Mouse (Mus musculus) brain, embryonic 14.5 days (tissue): ENCODE measurements around the gene Mov10. TPM values are rescaled to one million over a fixed set of nuclear protein-coding genes. Genes with fewer than 3 reads are reported as not detected.
"Not testable (repeated sequence)": the region's sequence is repeated elsewhere in the genome, so short reads cannot be mapped to it uniquely, and the experiment has no call there.

ENCODE experiments used
- DNase-seq: peaks from one replicate; pipeline ENCODE4 v3.0.0-alpha.2; 2011; ENCODE audit warnings: low read depth
- CTCF ChIP-seq: fragments of 200-500 bp; IDR thresholded peaks from 2 replicates; pipeline ENCODE4 v1.5.1; 2012; ENCODE audit warnings: inconsistent platforms, mild to moderate bottlenecking, moderate library complexity, borderline replicate concordance; ENCODE audit not compliant: insufficient read depth, insufficient read length; ENCODE audit errors: extremely low read depth
- POLR2A ChIP-seq: fragments of 200-500 bp; IDR thresholded peaks from 2 replicates; pipeline ENCODE4 v1.6.1; 2012; ENCODE audit warnings: mild to moderate bottlenecking, inconsistent platforms, borderline replicate concordance; ENCODE audit not compliant: poor library complexity, insufficient read depth, insufficient read length, severe bottlenecking; ENCODE audit errors: extremely low read depth
- polyA plus RNA-seq: library from polyadenylated mRNA; depleted of rRNA; stranded (reverse); fragments of >200 nt; gene quantifications from 2 replicates; pipeline ENCODE4 v1.2.3, GENCODE M21; 2012; rRNA removed

The Mov10 gene
- polyA plus RNA-seq, 1 experiment, result 8.6 TPM

DNA sequence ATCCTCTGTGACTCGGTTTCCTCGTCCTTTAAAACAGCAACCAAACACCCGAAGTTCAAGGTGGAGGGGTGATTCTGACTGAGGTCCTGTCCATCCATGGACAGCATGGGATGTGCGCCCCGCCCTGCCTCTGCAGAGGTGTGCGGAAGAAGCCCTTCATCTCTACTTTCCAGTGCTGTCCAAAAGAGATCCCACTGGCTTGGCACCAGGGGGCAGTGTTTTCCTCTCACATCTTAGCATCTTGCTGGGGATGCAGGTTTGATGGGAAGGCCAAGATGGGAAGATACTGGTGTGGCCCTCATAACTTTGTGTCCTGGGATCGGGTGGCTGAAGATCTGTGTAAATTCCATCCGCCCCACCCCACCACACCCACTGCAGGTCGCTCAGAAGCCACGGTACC, 48.3 kb downstream of the Mov10 start:
- TF ChIP-seq CTCF, result peak; percentile 73; the same call in 1 of the 2 replicates
- no peak for TF ChIP-seq POLR2A
- DNase-seq, result peak; percentile 47

DNA sequence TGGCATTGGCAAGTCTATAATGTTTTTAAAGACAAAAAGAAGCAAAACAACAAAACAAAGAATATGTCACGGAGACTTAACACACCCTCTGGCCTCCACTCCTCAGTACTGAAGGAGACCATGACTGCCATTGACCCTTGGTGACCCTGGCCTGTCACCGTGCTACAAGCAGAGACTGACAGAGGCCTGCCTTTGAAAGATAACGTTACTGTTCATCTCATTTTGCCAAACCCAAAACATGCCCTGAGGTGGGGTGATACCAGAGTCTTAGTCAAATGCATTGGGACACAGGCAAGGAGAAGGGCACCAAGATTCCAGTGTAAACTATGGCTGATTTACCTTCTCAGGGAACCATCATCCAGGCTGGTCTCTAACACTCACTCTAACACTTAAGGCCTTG, 49.2 kb downstream of the Mov10 start:
- DNase-seq, result no peak
- TF ChIP-seq POLR2A (no peak), CTCF (no peak)

GRCm38 (mm10) chr3:104767716-104768115, 50.6 kb downstream of the Mov10 start:
- DNase-seq, result no peak
- no peak for TF ChIP-seq CTCF
- no peak for TF ChIP-seq POLR2A

- no peak for DNase-seq
- no peak for TF ChIP-seq POLR2A
- TF ChIP-seq CTCF, result no peak
These were observed 51.2 kb downstream of the Mov10 start for GRCm38 (mm10) chr3:104767141-104767540.

GRCm38 (mm10) chr3:104765021-104765420, 53.3 kb downstream of the Mov10 start:
- DNase-seq, result no peak
- TF ChIP-seq CTCF (peak; percentile 57; the same call in 1 of the 2 replicates), POLR2A (no peak)

GRCm38 (mm10) chr3:104762103-104762863, 56.1 kb downstream of the Mov10 start:
- not testable (repeated sequence) for DNase-seq

- TF ChIP-seq CTCF, result no peak
- no peak for TF ChIP-seq POLR2A
These were observed 59.5 kb downstream of the Mov10 start for GRCm38 (mm10) chr3:104758869-104759268.

GRCm38 (mm10) chr3:104758406-104758805, 60.0 kb downstream of the Mov10 start:
- DNase-seq, result peak; percentile 85
- TF ChIP-seq CTCF (peak; percentile 94), POLR2A (peak; percentile 10; the same call in 1 of the 2 replicates)

More at GRCm38 (mm10) chr3:104758869-104759268, 59.5 kb downstream of the Mov10 start:
- DNase-seq, result peak; percentile 15

GRCm38 (mm10) chr3:104752845-104753244, 65.5 kb downstream of the Mov10 start:
- DNase-seq, result not testable (repeated sequence)
- TF ChIP-seq CTCF, result peak; percentile 24; the same call in 1 of the 2 replicates

Other genes with a start within 250 kb of the Mov10 start
- 6.7 and 7.3 TPM in 2 replicates for gene Slc16a1, start 179.9 kb downstream of the Mov10 start, polyA plus RNA-seq
- 1.2 and 2.1 TPM in 2 replicates for gene Ppm1j, start 37.5 kb downstream of the Mov10 start, polyA plus RNA-seq
- gene Fam19a3, start 36.7 kb downstream of the Mov10 start, polyA plus RNA-seq, result 0.12 and 0.26 TPM in 2 replicates
- gene Rhoc, start 30.2 kb downstream of the Mov10 start, polyA plus RNA-seq, result 33.1 and 40.4 TPM in 2 replicates
- gene St7l, start 45.4 kb upstream of the Mov10 start, polyA plus RNA-seq, result 13.9 and 14.6 TPM in 2 replicates
- gene Capza1, start 45.9 kb upstream of the Mov10 start, polyA plus RNA-seq, result 55.6 and 77.9 TPM in 2 replicates
- gene Wnt2b, start 143.4 kb upstream of the Mov10 start, polyA plus RNA-seq, result 1.8 and 3.0 TPM in 2 replicates
- 12.1 and 28.8 TPM in 2 replicates for gene Cttnbp2nl, start 234.6 kb upstream of the Mov10 start, polyA plus RNA-seq
- gene 4930564D02Rik, start 248.3 kb upstream of the Mov10 start, polyA plus RNA-seq, result not detected in 2 replicates